In the genomic region with DNA sequence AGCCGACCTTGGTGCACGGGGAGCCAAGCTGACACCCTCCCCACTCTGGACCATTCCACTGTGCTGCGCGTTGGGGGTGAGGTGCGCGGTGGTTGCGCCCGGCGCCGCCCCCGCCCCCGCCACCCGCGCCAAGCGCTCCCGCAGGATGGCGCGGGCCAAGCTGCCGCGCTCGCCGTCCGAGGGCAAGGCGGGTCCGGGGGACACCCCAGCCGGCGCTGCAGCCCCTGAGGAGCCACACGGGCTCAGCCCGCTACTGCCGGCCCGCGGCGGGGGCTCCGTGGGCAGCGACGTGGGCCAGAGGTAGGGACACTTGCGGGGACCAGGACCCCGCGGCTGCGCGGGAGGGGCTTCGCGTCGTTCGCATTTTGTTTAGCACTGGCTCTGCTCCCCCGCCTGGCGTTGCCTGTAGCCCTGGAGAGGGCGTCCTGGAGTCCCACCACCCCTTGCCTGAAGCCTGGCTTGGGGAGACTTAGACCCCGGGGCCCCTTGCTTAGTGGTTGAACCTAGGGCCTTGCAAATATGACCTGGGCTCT, we compare ENCODE assay signal across 9 mouse cellular contexts. TPM values are rescaled to one million over a fixed set of nuclear protein-coding genes. Genes with fewer than 3 reads are reported as not detected.
DNase-seq lines count a peak whose midpoint lies in the region; ATAC-seq and TF ChIP-seq lines count a peak whose summit lies in the region.
"Had no signal": no experiment of that assay in that cellular context is flagged by ENCODE, and none has a peak within 500 bp of the region (broad histone marks: within the 10 kb centered on the region; RNA-seq: fewer than 3 reads in every experiment).

No protein-coding gene starts in this region.

- 3% methylated on average over 49 of the region's 49 CpGs for WGBS in heart, embryonic 12.5 days
- WGBS in forebrain, embryonic 14.5 days = 2% methylated on average over 43 of the region's 49 CpGs
- WGBS in liver, embryonic 13.5 days (ENCODE audit: insufficient replicate concordance) = 7% methylated on average over 49 of the region's 49 CpGs
- WGBS in stomach, postnatal 0 days = 4% methylated on average over 49 of the region's 49 CpGs

- H3K4me3 ChIP-seq in heart, embryonic 12.5 days = peak overlapping the region; percentile 31
- H3K4me3 ChIP-seq in forebrain, embryonic 14.5 days (ENCODE audit: low read depth, low read length) = peak overlapping the region; percentile 46
- H3K4me3 ChIP-seq in liver, embryonic 13.5 days (replicated peaks) = no peak overlapping the region
- H3K4me3 ChIP-seq in stomach, postnatal 0 days (ENCODE audit: low read depth, low read length) = peak overlapping the region; percentile 23

- no peaks in the 10 kb centered on the region for H3K36me3 ChIP-seq in heart, embryonic 12.5 days
- no peaks in the 10 kb centered on the region for H3K36me3 ChIP-seq in forebrain, embryonic 14.5 days (ENCODE audit: control insufficient read depth, insufficient read depth, low read length)
- H3K36me3 ChIP-seq in liver, embryonic 13.5 days = no peaks in the 10 kb centered on the region
- H3K36me3 ChIP-seq in stomach, postnatal 0 days (ENCODE audit: control insufficient read depth, insufficient read depth, low read length) = no peaks in the 10 kb centered on the region

- no peaks in the 10 kb centered on the region for H3K9me3 ChIP-seq in heart, embryonic 12.5 days (replicated peaks)
- no peaks in the 10 kb centered on the region for H3K9me3 ChIP-seq in forebrain, embryonic 14.5 days (replicated peaks; ENCODE audit: control insufficient read depth, low read length)
- no peaks in the 10 kb centered on the region for H3K9me3 ChIP-seq in liver, embryonic 13.5 days (replicated peaks)
- no peaks in the 10 kb centered on the region for H3K9me3 ChIP-seq in stomach, postnatal 0 days (ENCODE audit: control insufficient read depth, low read length)

- no peak for ATAC-seq in heart, embryonic 12.5 days (ENCODE audit: insufficient number of reproducible peaks, low FRiP score)
- peak; percentile 48 for ATAC-seq in forebrain, embryonic 14.5 days
- ATAC-seq in liver, embryonic 13.5 days (ENCODE audit: low read depth) = no peak
- ATAC-seq in stomach, postnatal 0 days (ENCODE audit: low FRiP score, low TSS enrichment) = 0 out of 2 replicates have a peak, but pooled peaks have one; percentile 15
- ATAC-seq in granulocyte monocyte progenitor cell, adult 5-6 weeks (replicated peaks; ENCODE audit: poor library complexity, severe bottlenecking) = no peak

- H3K27ac ChIP-seq in heart, embryonic 12.5 days (ENCODE audit: poor library complexity, severe bottlenecking) = no peak overlapping the region
- no peak overlapping the region for H3K27ac ChIP-seq in forebrain, embryonic 14.5 days (ENCODE audit: low read depth, low read length)
- H3K27ac ChIP-seq in liver, embryonic 13.5 days = no peak overlapping the region
- H3K27ac ChIP-seq in stomach, postnatal 0 days (replicated peaks) = no peak overlapping the region

- H3K4me2 ChIP-seq in heart, embryonic 12.5 days = peak overlapping the region; percentile 59
- H3K4me2 ChIP-seq in forebrain, embryonic 14.5 days (ENCODE audit: low read length) = peak overlapping the region; percentile 70
- H3K4me2 ChIP-seq in liver, embryonic 13.5 days = peak overlapping the region; percentile 13; the same call in 1 of the 2 replicates
- peak overlapping the region; percentile 42 for H3K4me2 ChIP-seq in stomach, postnatal 0 days (replicated peaks; ENCODE audit: low read depth)

- H3K9ac ChIP-seq in heart, embryonic 12.5 days = no peak overlapping the region
- peak overlapping the region; percentile 74 for H3K9ac ChIP-seq in forebrain, embryonic 14.5 days (ENCODE audit: low read length)
- H3K9ac ChIP-seq in liver, embryonic 13.5 days = no peak overlapping the region
- H3K9ac ChIP-seq in stomach, postnatal 0 days (ENCODE audit: low read length) = no peak overlapping the region

- peaks cover 72% of the 10 kb centered on the region for H3K27me3 ChIP-seq in heart, embryonic 12.5 days (replicated peaks)
- H3K27me3 ChIP-seq in forebrain, embryonic 14.5 days (replicated peaks; ENCODE audit: control insufficient read depth, insufficient read depth, low read length) = peaks cover 4% of the 10 kb centered on the region; the same call in 1 of the 2 replicates
- H3K27me3 ChIP-seq in liver, embryonic 13.5 days = peaks cover 51% of the 10 kb centered on the region
- no peaks in the 10 kb centered on the region for H3K27me3 ChIP-seq in stomach, postnatal 0 days (ENCODE audit: control insufficient read depth, insufficient read depth, low read length)

- TF ChIP-seq CTCF in stomach, postnatal 0 days (IDR thresholded peaks at IDR 0.05; ENCODE audit: low read depth) = no peak

- no peak for TF ChIP-seq EP300 in stomach, postnatal 0 days (optimal IDR thresholded peaks at IDR 0.05)

- DNase-seq in heart, adult 9 months (ENCODE audit: low spot score in 2 of 2) = no peak
- DNase-seq in adrenal gland, postnatal 36 days = peak; percentile 22 to 26
- peak; percentile 38 for DNase-seq in forebrain, embryonic 14.5 days (ENCODE audit: low spot score)
- no peak for DNase-seq in liver, embryonic 13.5 days
- no peak for DNase-seq in stomach, postnatal 0 days (ENCODE audit: low spot score)
- DNase-seq in thymus, postnatal 4 days = no peak

- peaks cover 5% of the 10 kb centered on the region; the same call in 1 of the 2 replicates for H3K4me1 ChIP-seq in heart, embryonic 12.5 days (replicated peaks)
- H3K4me1 ChIP-seq in forebrain, embryonic 14.5 days (ENCODE audit: control insufficient read depth, insufficient read depth, low read length) = peaks cover 2% of the 10 kb centered on the region; the same call in 1 of the 2 replicates
- no peaks in the 10 kb centered on the region for H3K4me1 ChIP-seq in liver, embryonic 13.5 days (replicated peaks)
- H3K4me1 ChIP-seq in stomach, postnatal 0 days (replicated peaks; ENCODE audit: control insufficient read depth, insufficient read depth) = no peaks in the 10 kb centered on the region

RNA-seq across cellular contexts. Expression of a gene that starts 14.3 kb away (rescaled TPM):
- not detected in 2 replicates for polyA plus RNA-seq in heart, embryonic 12.5 days (2016; fragmentation: Nextera tagmentation; extraction: Ambion mirVana)
- 1 to 10 TPM; 2.3 to 2.6 TPM for total RNA-seq in adrenal gland, postnatal 36 days (2021)
- 3.3 and 5.3 TPM in 2 replicates for polyA plus RNA-seq in forebrain, embryonic 14.5 days (2014; fragmentation: Nextera tagmentation; extraction: Ambion mirVana)
- 0.09 TPM in 1 of 2 replicates, not detected in the other for polyA plus RNA-seq in liver, embryonic 13.5 days (2015; fragmentation: Nextera tagmentation; extraction: Ambion mirVana)
- polyA plus RNA-seq in stomach, postnatal 0 days (2015; fragmentation: Nextera tagmentation; extraction: Ambion mirVana) = 0.19 and 0.30 TPM in 2 replicates
- total RNA-seq in granulocyte monocyte progenitor cell, adult 5-6 weeks (2014; fragmentation: Nextera tagmentation) = not detected in 2 replicates
- total RNA-seq in granulocyte monocyte progenitor cell, adult 5-6 weeks (2017) = not detected in 2 replicates

RNA-seq across cellular contexts. Expression of a gene that starts 30.8 kb away (rescaled TPM):
- polyA plus RNA-seq in heart, embryonic 12.5 days (2016; fragmentation: Nextera tagmentation; extraction: Ambion mirVana) = not detected in 2 replicates
- total RNA-seq in adrenal gland, postnatal 36 days (2021) = not detected
- polyA plus RNA-seq in forebrain, embryonic 14.5 days (2014; fragmentation: Nextera tagmentation; extraction: Ambion mirVana) = not detected in 2 replicates
- polyA plus RNA-seq in liver, embryonic 13.5 days (2015; fragmentation: Nextera tagmentation; extraction: Ambion mirVana) = not detected in 2 replicates
- polyA plus RNA-seq in stomach, postnatal 0 days (2015; fragmentation: Nextera tagmentation; extraction: Ambion mirVana) = 0.10 TPM in 1 of 2 replicates, not detected in the other
- not detected in 2 replicates for total RNA-seq in granulocyte monocyte progenitor cell, adult 5-6 weeks (2014; fragmentation: Nextera tagmentation)
- total RNA-seq in granulocyte monocyte progenitor cell, adult 5-6 weeks (2017) = not detected in 2 replicates
- total RNA-seq: CH12.LX had no signal

RNA-seq across cellular contexts. Expression of a gene that starts 54.8 kb away (rescaled TPM):
- not detected in 2 replicates for polyA plus RNA-seq in heart, embryonic 12.5 days (2016; fragmentation: Nextera tagmentation; extraction: Ambion mirVana)
- total RNA-seq in adrenal gland, postnatal 36 days (2021) = not detected
- not detected in 2 replicates for polyA plus RNA-seq in forebrain, embryonic 14.5 days (2014; fragmentation: Nextera tagmentation; extraction: Ambion mirVana)
- not detected in 2 replicates for polyA plus RNA-seq in liver, embryonic 13.5 days (2015; fragmentation: Nextera tagmentation; extraction: Ambion mirVana)
- polyA plus RNA-seq in stomach, postnatal 0 days (2015; fragmentation: Nextera tagmentation; extraction: Ambion mirVana) = not detected in 2 replicates
- total RNA-seq in granulocyte monocyte progenitor cell, adult 5-6 weeks (2014; fragmentation: Nextera tagmentation) = not detected in 2 replicates
- not detected in 2 replicates for total RNA-seq in granulocyte monocyte progenitor cell, adult 5-6 weeks (2017)
- total RNA-seq: CH12.LX had no signal

Comparison
In these comparisons a context has a peak if more than half of its experiments do, and no peak if none do; other contexts are left out.
1. ATAC-seq: peak in forebrain, embryonic 14.5 days (single experiment) and stomach, postnatal 0 days (single experiment); none in heart, embryonic 12.5 days (single experiment), liver, embryonic 13.5 days (single experiment) and granulocyte monocyte progenitor cell, adult 5-6 weeks (single experiment).
2. H3K4me2 ChIP-seq: peak in every context shown above with its lines; median percentile 70 in forebrain, embryonic 14.5 days; 59 in heart, embryonic 12.5 days; 42 in stomach, postnatal 0 days; 13 in liver, embryonic 13.5 days.
3. DNase-seq: peak in adrenal gland, postnatal 36 days (2 of 2) and forebrain, embryonic 14.5 days (single experiment); none in heart, adult 9 months (0 of 2), liver, embryonic 13.5 days (single experiment), stomach, postnatal 0 days (single experiment) and thymus, postnatal 4 days (single experiment).